Mouse (Mus musculus) megakaryocyte, embryonic 14.5 days (primary cell): ENCODE measurements at regions not wholly inside any gene's neighbourhood (a gene's known extent, or its start where the extent isn't known, plus 50 kb on each side); places are given as distances from the start of the nearest gene placed in this dataset.

ENCODE experiments used
- FLI1 ChIP-seq: IDR thresholded peaks from 2 replicates; pipeline ENCODE4 v1.6.1; 2012; ENCODE audit warnings: low read length, inconsistent platforms, mixed read lengths
- GATA1 ChIP-seq: IDR thresholded peaks from 3 replicates; pipeline ENCODE4 v1.6.1; 2012; ENCODE audit warnings: mixed read lengths, low read length, inconsistent platforms, borderline replicate concordance

GRCm38 (mm10) chr13:44149499-44149898 is 364.9 kb downstream of the Cd83 start:
- no peak for TF ChIP-seq GATA1
- no peak for TF ChIP-seq FLI1
